Mouse (Mus musculus): ENCODE measurements around the gene Polr3f. TPM values are rescaled to one million over a fixed set of nuclear protein-coding genes. Genes with fewer than 3 reads are reported as not detected.

Polr3f gene
- total RNA-seq (2014; rRNA removed; ENCODE audit: low replicate concordance) (15.3 and 17.7 TPM in 2 replicates), polyA plus RNA-seq (2015; fragmentation: Nextera tagmentation; extraction: Ambion mirVana) (12.3 and 12.9 TPM in 2 replicates)

DNA sequence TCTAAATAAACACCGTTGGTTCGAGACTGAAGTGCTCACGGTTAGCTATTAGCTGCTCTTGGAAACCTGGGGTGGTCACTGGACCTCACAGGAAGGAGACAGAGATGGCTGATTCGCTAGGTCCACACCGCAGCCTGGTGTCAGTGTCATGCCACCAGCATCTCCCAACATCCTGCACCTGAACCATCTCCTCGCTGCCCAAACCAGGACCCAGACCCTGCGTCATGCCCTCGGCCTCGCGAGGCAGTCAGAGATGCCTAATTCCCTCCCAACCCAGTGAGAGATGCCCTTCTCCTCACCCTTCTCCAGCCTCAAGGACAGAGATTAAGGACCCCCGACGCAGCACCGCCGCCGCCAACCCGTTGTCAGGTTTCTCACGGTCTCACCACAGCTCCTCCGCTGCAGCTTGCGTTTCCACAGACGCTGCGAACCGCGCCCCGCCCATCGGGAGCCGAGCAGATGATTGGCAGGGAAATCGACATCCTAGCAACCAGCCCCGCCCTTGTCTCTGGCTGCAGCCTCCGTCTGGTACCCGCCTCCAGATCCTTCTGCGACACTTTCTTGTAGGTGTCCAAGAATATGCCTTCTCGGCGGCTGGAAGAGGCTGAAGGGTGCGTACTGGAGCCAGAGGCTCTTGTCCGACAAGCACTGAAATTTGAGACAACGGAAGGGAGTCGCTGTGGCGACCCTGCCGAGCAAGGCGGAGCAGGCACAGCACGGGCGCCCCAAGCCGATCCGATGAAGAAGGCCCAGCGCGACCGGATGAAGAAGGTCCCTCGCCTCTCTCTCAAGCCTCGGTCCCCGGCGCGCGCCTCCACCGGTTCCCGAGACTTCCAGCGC lies at the start of gene Polr3f, which contains the start of gene Dzank1:
TSS of gene Polr3f (plus strand) at position 738 of the 840 bp plus-strand sequence.
TSS of gene Dzank1 (minus strand) at position 434 of the 840 bp plus-strand sequence.
- Histone ChIP-seq H3K36me3 (replicated peaks; ENCODE audit: control insufficient read depth, insufficient read depth, low read length) (peaks cover 10% of the 10 kb centered on the region), H3K9ac (replicated peaks; ENCODE audit: low read depth, low read length) (peak within 1 kb of the TSS; percentile 94), H3K4me2 (ENCODE audit: low read depth, low read length) (peak within 1 kb of the TSS; percentile 85), H3K4me3 (ENCODE audit: low read depth, low read length) (peak within 1 kb of the TSS; percentile 91), H3K27ac (ENCODE audit: low read depth) (peak within 1 kb of the TSS; percentile 94), H3K27me3 (ENCODE audit: control insufficient read depth, insufficient read depth, low read length) (0 out of 2 replicates have a peak, but pooled peaks cover 4% of the 10 kb centered on the region), H3K4me1 (ENCODE audit: control insufficient read depth, insufficient read depth) (peaks cover 12% of the 10 kb centered on the region), H3K9me3 (replicated peaks; ENCODE audit: control insufficient read depth, low read length) (no peaks in the 10 kb centered on the region)
- ATAC-seq (ENCODE audit: insufficient read depth, low read depth) = peak; percentile 98
- WGBS = under 1% methylated on average over 56 of the region's 56 CpGs
- TF ChIP-seq CTCF (IDR thresholded peaks at IDR 0.05; ENCODE audit: low read depth) (no peak), EP300 (IDR thresholded peaks at IDR 0.05; ENCODE audit: low read depth) (peak; percentile 95)
- peak; percentile 98 for DNase-seq (ENCODE audit: low spot score)

DNA sequence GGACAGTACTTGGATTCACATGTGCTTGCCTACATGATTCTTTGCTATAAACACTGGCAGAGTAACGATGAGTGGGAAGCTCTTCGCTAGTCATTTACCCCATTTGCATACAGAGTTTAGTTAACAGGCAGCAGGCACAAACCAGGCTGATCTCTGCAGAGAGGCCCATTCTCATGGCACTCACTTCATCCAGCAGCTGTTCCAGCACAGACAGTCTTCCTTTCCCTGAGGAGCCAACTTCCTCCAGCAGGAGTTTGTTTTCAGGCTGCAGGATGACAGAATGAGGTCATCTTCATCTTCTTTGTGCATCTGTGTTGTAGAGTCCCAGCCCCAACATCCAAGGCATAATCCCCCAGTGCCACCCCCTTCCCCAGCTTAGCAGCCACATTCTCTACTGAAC lies 48.1 kb upstream of the Polr3f start:
- 74% methylated on average over 2 of the region's 2 CpGs for WGBS
- TF ChIP-seq CTCF (IDR thresholded peaks at IDR 0.05; ENCODE audit: low read depth) (no peak), EP300 (IDR thresholded peaks at IDR 0.05; ENCODE audit: low read depth) (no peak)
- Histone ChIP-seq H3K4me2 (ENCODE audit: low read depth, low read length) (no peak overlapping the region), H3K27me3 (ENCODE audit: control insufficient read depth, insufficient read depth, low read length) (no peaks in the 10 kb centered on the region), H3K9me3 (replicated peaks; ENCODE audit: control insufficient read depth, low read length) (no peaks in the 10 kb centered on the region), H3K9ac (replicated peaks; ENCODE audit: low read depth, low read length) (no peak overlapping the region), H3K27ac (ENCODE audit: low read depth) (no peak overlapping the region), H3K4me3 (ENCODE audit: low read depth, low read length) (no peak overlapping the region), H3K36me3 (replicated peaks; ENCODE audit: control insufficient read depth, insufficient read depth, low read length) (no peaks in the 10 kb centered on the region), H3K4me1 (ENCODE audit: control insufficient read depth, insufficient read depth) (no peaks in the 10 kb centered on the region)
- DNase-seq (ENCODE audit: low spot score) (no peak), ATAC-seq (ENCODE audit: insufficient read depth, low read depth) (peak; percentile 11; the same call in 1 of the 2 replicates)

DNA sequence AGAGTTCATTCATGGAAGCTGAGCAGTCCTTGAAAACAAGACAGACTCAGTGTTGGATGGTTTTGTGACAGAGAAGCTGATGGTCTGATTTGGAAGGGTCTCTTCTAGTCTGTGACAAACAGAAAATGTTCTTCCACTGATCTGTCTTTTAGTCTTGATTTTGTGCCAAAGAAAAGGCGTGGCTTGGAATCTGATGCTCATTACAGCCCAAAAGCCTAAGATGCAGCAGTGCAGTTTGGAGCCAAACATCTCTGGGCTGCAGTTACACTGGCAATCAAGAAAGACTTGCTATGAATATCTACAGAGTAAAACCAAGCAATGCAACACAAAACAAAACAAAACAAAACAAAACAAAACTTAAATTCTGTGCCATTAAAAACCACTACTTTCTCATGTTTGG lies 43.4 kb upstream of the Polr3f start:
- no peak overlapping the region for H3K27ac ChIP-seq (ENCODE audit: low read depth)
- no peaks in the 10 kb centered on the region for H3K27me3 ChIP-seq (ENCODE audit: control insufficient read depth, insufficient read depth, low read length)
- DNase-seq (ENCODE audit: low spot score) (no peak), ATAC-seq (ENCODE audit: insufficient read depth, low read depth) (no peak)
- H3K9ac ChIP-seq (replicated peaks; ENCODE audit: low read depth, low read length) = no peak overlapping the region
- TF ChIP-seq EP300 (IDR thresholded peaks at IDR 0.05; ENCODE audit: low read depth) (no peak), CTCF (IDR thresholded peaks at IDR 0.05; ENCODE audit: low read depth) (no peak)
- no peaks in the 10 kb centered on the region for H3K36me3 ChIP-seq (replicated peaks; ENCODE audit: control insufficient read depth, insufficient read depth, low read length)
- no peak overlapping the region for H3K4me3 ChIP-seq (ENCODE audit: low read depth, low read length)
- 50% methylated on average over 1 of the region's 1 CpGs for WGBS
- no peaks in the 10 kb centered on the region for H3K4me1 ChIP-seq (ENCODE audit: control insufficient read depth, insufficient read depth)
- H3K4me2 ChIP-seq (ENCODE audit: low read depth, low read length) = no peak overlapping the region
- H3K9me3 ChIP-seq (replicated peaks; ENCODE audit: control insufficient read depth, low read length) = no peaks in the 10 kb centered on the region

DNA sequence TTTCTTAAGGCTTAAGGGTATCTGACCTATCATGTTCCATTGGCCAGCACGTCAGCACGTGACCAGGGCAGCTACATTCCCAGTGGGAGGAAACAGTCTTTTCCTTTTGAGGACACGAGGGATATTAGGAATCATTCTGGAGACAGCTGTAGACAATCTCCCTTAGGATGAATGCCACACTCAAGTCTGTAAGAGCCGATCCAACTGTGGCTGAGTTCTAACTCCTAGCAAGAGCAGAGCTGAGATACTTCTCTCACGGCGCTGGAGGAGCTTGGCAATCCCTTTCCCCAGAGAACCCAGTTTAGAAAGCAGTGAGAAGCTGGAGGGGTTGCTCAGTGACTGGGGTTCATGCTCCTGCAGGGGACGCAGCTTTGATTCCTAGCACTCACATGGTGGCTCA lies 42.1 kb upstream of the Polr3f start:
- Histone ChIP-seq H3K4me3 (ENCODE audit: low read depth, low read length) (no peak overlapping the region), H3K36me3 (replicated peaks; ENCODE audit: control insufficient read depth, insufficient read depth, low read length) (no peaks in the 10 kb centered on the region), H3K27ac (ENCODE audit: low read depth) (no peak overlapping the region), H3K9ac (replicated peaks; ENCODE audit: low read depth, low read length) (no peak overlapping the region), H3K4me1 (ENCODE audit: control insufficient read depth, insufficient read depth) (no peaks in the 10 kb centered on the region), H3K27me3 (ENCODE audit: control insufficient read depth, insufficient read depth, low read length) (no peaks in the 10 kb centered on the region), H3K9me3 (replicated peaks; ENCODE audit: control insufficient read depth, low read length) (no peaks in the 10 kb centered on the region), H3K4me2 (ENCODE audit: low read depth, low read length) (no peak overlapping the region)
- 68% methylated on average over 7 of the region's 7 CpGs for WGBS
- DNase-seq (ENCODE audit: low spot score) = no peak
- TF ChIP-seq CTCF (IDR thresholded peaks at IDR 0.05; ENCODE audit: low read depth) (no peak), EP300 (IDR thresholded peaks at IDR 0.05; ENCODE audit: low read depth) (no peak)
- ATAC-seq (ENCODE audit: insufficient read depth, low read depth) = no peak

DNA sequence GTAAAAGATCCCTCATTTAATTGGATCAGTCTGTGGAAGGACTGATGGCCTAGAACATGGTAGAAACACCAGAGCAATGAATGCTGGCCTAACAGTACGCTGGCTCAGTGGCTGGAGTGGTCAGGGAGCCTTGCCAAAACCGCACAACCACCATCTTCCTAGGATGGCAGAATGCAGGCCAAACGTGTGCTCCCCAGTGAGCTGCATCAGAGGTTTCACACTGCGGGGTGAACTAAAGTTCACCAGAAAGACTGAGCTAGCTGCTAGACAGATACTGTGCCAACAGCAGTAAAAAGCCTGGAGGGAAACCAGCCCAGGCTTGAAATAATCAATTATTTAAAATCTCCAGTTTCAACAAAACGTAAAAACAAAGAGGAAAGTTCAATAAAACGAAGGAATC lies 40.0 kb upstream of the Polr3f start:
- H3K4me2 ChIP-seq (ENCODE audit: low read depth, low read length) = no peak overlapping the region
- no peak overlapping the region for H3K27ac ChIP-seq (ENCODE audit: low read depth)
- no peak overlapping the region for H3K4me3 ChIP-seq (ENCODE audit: low read depth, low read length)
- no peak for TF ChIP-seq CTCF (IDR thresholded peaks at IDR 0.05; ENCODE audit: low read depth)
- TF ChIP-seq EP300 (IDR thresholded peaks at IDR 0.05; ENCODE audit: low read depth) = no peak
- no peak for ATAC-seq (ENCODE audit: insufficient read depth, low read depth)
- no peaks in the 10 kb centered on the region for H3K9me3 ChIP-seq (replicated peaks; ENCODE audit: control insufficient read depth, low read length)
- H3K4me1 ChIP-seq (ENCODE audit: control insufficient read depth, insufficient read depth) = no peaks in the 10 kb centered on the region
- no peaks in the 10 kb centered on the region for H3K27me3 ChIP-seq (ENCODE audit: control insufficient read depth, insufficient read depth, low read length)
- H3K36me3 ChIP-seq (replicated peaks; ENCODE audit: control insufficient read depth, insufficient read depth, low read length) = no peaks in the 10 kb centered on the region
- no peak overlapping the region for H3K9ac ChIP-seq (replicated peaks; ENCODE audit: low read depth, low read length)
- WGBS = 66% methylated on average over 6 of the region's 6 CpGs
- no peak for DNase-seq (ENCODE audit: low spot score)

Measured in heart, postnatal 0 days (tissue).